Mouse (Mus musculus): ENCODE data around the gene Tspyl2.

Tspyl2 gene

DNA sequence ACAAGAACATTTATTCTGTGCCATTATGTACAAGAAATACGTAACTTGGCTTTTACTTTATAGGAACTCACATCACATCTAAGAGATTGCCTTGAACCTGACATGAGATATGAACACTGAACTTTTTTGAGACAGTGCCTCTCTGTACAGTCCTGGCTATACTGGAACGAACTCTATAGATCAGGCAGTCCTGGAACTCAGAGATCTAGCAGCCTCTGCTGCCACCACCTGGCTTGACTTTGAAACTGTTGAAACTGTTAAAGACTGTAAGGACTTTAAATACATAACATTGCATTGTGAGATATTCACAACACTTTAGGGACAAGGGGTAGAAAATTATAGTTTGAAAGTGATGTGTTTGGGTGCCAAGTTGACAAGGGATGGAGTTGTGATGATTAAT lies 34.3 kb downstream of the Tspyl2 start:
- TF ChIP-seq GATA4 (IDR thresholded peaks at IDR 0.05; ENCODE audit: insufficient replicate concordance, low read length) = no peak

- no peak for TF ChIP-seq GATA4 (IDR thresholded peaks at IDR 0.05; ENCODE audit: insufficient replicate concordance, low read length)
Observed at GRCm38 (mm10) chrX:152307371-152307770, 34.9 kb downstream of the Tspyl2 start.

- no peak for TF ChIP-seq GATA4 (IDR thresholded peaks at IDR 0.05; ENCODE audit: insufficient replicate concordance, low read length)
Observed at GRCm38 (mm10) chrX:152306224-152306623, 36.0 kb downstream of the Tspyl2 start.
